Comparison of ENCODE assay signal across 8 mouse cellular contexts in the genomic region with DNA sequence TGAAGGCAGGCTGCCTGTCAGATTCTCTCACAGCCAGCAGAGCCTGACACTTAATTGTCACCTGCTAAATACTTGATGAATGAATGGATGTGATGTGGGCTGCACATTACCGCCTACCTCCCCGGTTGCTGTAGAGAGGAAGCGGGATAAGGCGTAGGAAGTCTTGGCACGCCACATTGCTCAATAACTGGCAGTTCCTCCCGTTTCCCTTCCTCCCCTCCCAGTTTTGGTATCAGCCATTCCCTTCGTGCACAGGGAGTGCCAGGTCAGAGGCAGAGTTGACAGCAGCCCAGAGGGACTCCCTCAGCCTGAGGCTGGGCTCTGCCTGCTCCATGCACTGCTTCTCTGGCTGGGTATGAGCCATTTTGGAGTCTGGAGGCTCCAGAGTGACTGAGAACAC. TPM values are rescaled to one million over a fixed set of nuclear protein-coding genes. Genes with fewer than 3 reads are reported as not detected.
DNase-seq lines count a peak whose midpoint lies in the region; ATAC-seq lines count a peak whose summit lies in the region.

No protein-coding gene starts in this region.

- peak; percentile 28 for DNase-seq in ovary, adult 18-20 months (ENCODE audit: low spot score)
- DNase-seq in ovary, postnatal 10 days (ENCODE audit: low spot score) = no peak
- peak; percentile 63 for DNase-seq in gonadal fat pad, adult 2 months (ENCODE audit: low read depth)
- DNase-seq in layer of hippocampus, postnatal 25 days (ENCODE audit: extremely low spot score in 1 of 2, low spot score in 1 of 2) = peak; percentile 38 to 43
- peak; percentile 40 for DNase-seq in right cerebral cortex, postnatal 14 days
- no peak for DNase-seq in embryo, embryonic 10 days (ENCODE audit: low spot score)

- ATAC-seq in inflammation-experienced regulatory T-cells, adult 6 months = no peak
- ATAC-seq in erythroblast, adult 5-6 weeks (replicated peaks; ENCODE audit: low FRiP score, poor library complexity, severe bottlenecking) = no peak

RNA-seq across cellular contexts. Expression of a gene that starts 53.1 kb away (rescaled TPM):
- polyA plus RNA-seq in gonadal fat pad, adult 2 months (2012; rRNA removed) = 3.2 and 4.4 TPM in 2 replicates
- 1 to 10 TPM; 1.9 to 2.2 TPM for total RNA-seq in layer of hippocampus, postnatal 25 days (2021)
- polyA plus RNA-seq in inflammation-experienced regulatory T-cells, adult 6 months (2017; shearing (Covaris generic)) = not detected
- 9.6 TPM in 1 of 2 replicates, not detected in the other for total RNA-seq in erythroblast, adult 5-6 weeks (2015; ENCODE audit: low replicate concordance)
- 0.85 and 1.3 TPM in 2 replicates for total RNA-seq in erythroblast, adult 5-6 weeks (2017; ENCODE audit: low replicate concordance)

Comparison
In these comparisons a context has a peak if more than half of its experiments do, and no peak if none do; other contexts are left out.
1. DNase-seq: peak in ovary, adult 18-20 months (single experiment), gonadal fat pad, adult 2 months (single experiment), layer of hippocampus, postnatal 25 days (2 of 2) and right cerebral cortex, postnatal 14 days (single experiment); none in ovary, postnatal 10 days (single experiment) and embryo, embryonic 10 days (single experiment).